Mouse (Mus musculus): ENCODE measurements around the gene Gab1. TPM values are rescaled to one million over a fixed set of nuclear protein-coding genes. Genes with fewer than 3 reads are reported as not detected.

The Gab1 gene
- polyA plus RNA-seq, 1 experiment from 2014 or later, result 26.6 TPM

- H3K4me2 ChIP-seq, result no peak overlapping the region
- whole genome bisulfite sequencing, result 59% methylated on average over 5 of the region's 5 CpGs
- no peak for ATAC-seq (ENCODE audit: extremely low read depth, insufficient number of reproducible peaks, low FRiP score, low TSS enrichment)
- H3K9me3 ChIP-seq, result no peaks in the 10 kb centered on the region
- H3K27ac ChIP-seq (replicated peaks), result peak overlapping the region; percentile 40
- H3K36me3 ChIP-seq, result no peaks in the 10 kb centered on the region
- no peaks in the 10 kb centered on the region for H3K27me3 ChIP-seq (replicated peaks)
- peak overlapping the region; percentile 40; the same call in 1 of the 2 replicates for H3K9ac ChIP-seq
- peaks cover 91% of the 10 kb centered on the region for H3K4me1 ChIP-seq
- H3K4me3 ChIP-seq, result no peak overlapping the region
Measured at GRCm38 (mm10) chr8:80824426-80824825, 55.9 kb downstream of the Gab1 start.

GRCm38 (mm10) chr8:80823250-80823649, 57.1 kb downstream of the Gab1 start:
- Histone ChIP-seq H3K9me3 (no peaks in the 10 kb centered on the region), H3K9ac (peak overlapping the region; percentile 69; the same call in 1 of the 2 replicates), H3K36me3 (no peaks in the 10 kb centered on the region), H3K4me1 (peaks cover 97% of the 10 kb centered on the region), H3K4me2 (no peak overlapping the region), H3K27ac (replicated peaks) (peak overlapping the region; percentile 8; the same call in 1 of the 2 replicates), H3K4me3 (no peak overlapping the region), H3K27me3 (replicated peaks) (no peaks in the 10 kb centered on the region)
- no peak for ATAC-seq (ENCODE audit: extremely low read depth, insufficient number of reproducible peaks, low FRiP score, low TSS enrichment)
- WGBS, result 73% methylated on average over 5 of the region's 5 CpGs

- no peak for ATAC-seq (ENCODE audit: extremely low read depth, insufficient number of reproducible peaks, low FRiP score, low TSS enrichment)
- no peaks in the 10 kb centered on the region for H3K9me3 ChIP-seq
- H3K36me3 ChIP-seq, result peaks cover 6% of the 10 kb centered on the region
- H3K9ac ChIP-seq, result peak overlapping the region; percentile 75
- H3K4me2 ChIP-seq, result peak overlapping the region; percentile 56
- peak overlapping the region; percentile 94 for H3K27ac ChIP-seq (replicated peaks)
- peaks cover 97% of the 10 kb centered on the region for H3K4me1 ChIP-seq
- WGBS, result 35% methylated on average over 12 of the region's 12 CpGs
- no peaks in the 10 kb centered on the region for H3K27me3 ChIP-seq (replicated peaks)
- no peak overlapping the region for H3K4me3 ChIP-seq
Measured at GRCm38 (mm10) chr8:80821367-80822225, 58.7 kb downstream of the Gab1 start.

- no peak for ATAC-seq (ENCODE audit: extremely low read depth, insufficient number of reproducible peaks, low FRiP score, low TSS enrichment)
- Histone ChIP-seq H3K4me1 (peaks cover 94% of the 10 kb centered on the region), H3K9ac (no peak overlapping the region), H3K27ac (replicated peaks) (peak overlapping the region; percentile 29; the same call in 1 of the 2 replicates), H3K9me3 (no peaks in the 10 kb centered on the region), H3K4me3 (no peak overlapping the region), H3K4me2 (no peak overlapping the region), H3K36me3 (peaks cover 6% of the 10 kb centered on the region), H3K27me3 (replicated peaks) (no peaks in the 10 kb centered on the region)
- 48% methylated on average over 6 of the region's 6 CpGs for WGBS
Measured at GRCm38 (mm10) chr8:80818978-80819377, 61.3 kb downstream of the Gab1 start.

GRCm38 (mm10) chr8:80817065-80817464, 63.3 kb downstream of the Gab1 start:
- Histone ChIP-seq H3K4me1 (peaks cover 94% of the 10 kb centered on the region), H3K9ac (no peak overlapping the region), H3K9me3 (no peaks in the 10 kb centered on the region), H3K27ac (replicated peaks) (peak overlapping the region; percentile 20; the same call in 1 of the 2 replicates), H3K36me3 (peaks cover 6% of the 10 kb centered on the region), H3K4me3 (no peak overlapping the region), H3K27me3 (replicated peaks) (no peaks in the 10 kb centered on the region), H3K4me2 (no peak overlapping the region)
- ATAC-seq (ENCODE audit: extremely low read depth, insufficient number of reproducible peaks, low FRiP score, low TSS enrichment), result no peak
- 75% methylated on average over 2 of the region's 2 CpGs for WGBS

GRCm38 (mm10) chr8:80815179-80815578, 65.1 kb downstream of the Gab1 start:
- peaks cover 94% of the 10 kb centered on the region for H3K4me1 ChIP-seq
- WGBS, result 56% methylated on average over 6 of the region's 6 CpGs
- no peaks in the 10 kb centered on the region for H3K27me3 ChIP-seq (replicated peaks)
- ATAC-seq (ENCODE audit: extremely low read depth, insufficient number of reproducible peaks, low FRiP score, low TSS enrichment), result no peak
- peak overlapping the region; percentile 5 for H3K9ac ChIP-seq
- peaks cover 9% of the 10 kb centered on the region for H3K36me3 ChIP-seq
- no peaks in the 10 kb centered on the region for H3K9me3 ChIP-seq
- 0 out of 2 replicates have a peak overlapping the region, but pooled peaks have one; percentile 40 for H3K4me2 ChIP-seq
- H3K27ac ChIP-seq (replicated peaks), result peak overlapping the region; percentile 97
- H3K4me3 ChIP-seq, result no peak overlapping the region

- Histone ChIP-seq H3K27ac (replicated peaks) (peak overlapping the region; percentile 97), H3K9me3 (no peaks in the 10 kb centered on the region), H3K4me1 (peaks cover 88% of the 10 kb centered on the region), H3K36me3 (peaks cover 9% of the 10 kb centered on the region), H3K27me3 (replicated peaks) (no peaks in the 10 kb centered on the region), H3K4me2 (peak overlapping the region; percentile 40), H3K9ac (peak overlapping the region; percentile 5), H3K4me3 (no peak overlapping the region)
- WGBS, result 26% methylated on average over 13 of the region's 13 CpGs
- peak; percentile 51 for ATAC-seq (ENCODE audit: extremely low read depth, insufficient number of reproducible peaks, low FRiP score, low TSS enrichment)
Measured at GRCm38 (mm10) chr8:80814087-80814791, 66.1 kb downstream of the Gab1 start.

- Histone ChIP-seq H3K4me2 (peak overlapping the region; percentile 40; the same call in 1 of the 2 replicates), H3K27me3 (replicated peaks) (no peaks in the 10 kb centered on the region), H3K9ac (0 out of 2 replicates have a peak overlapping the region, but pooled peaks have one; percentile 5), H3K27ac (replicated peaks) (peak overlapping the region; percentile 97), H3K4me3 (no peak overlapping the region), H3K4me1 (peaks cover 88% of the 10 kb centered on the region), H3K36me3 (peaks cover 9% of the 10 kb centered on the region), H3K9me3 (no peaks in the 10 kb centered on the region)
- 64% methylated on average over 5 of the region's 5 CpGs for WGBS
- no peak for ATAC-seq (ENCODE audit: extremely low read depth, insufficient number of reproducible peaks, low FRiP score, low TSS enrichment)
Measured at GRCm38 (mm10) chr8:80813439-80813838, 66.9 kb downstream of the Gab1 start.

GRCm38 (mm10) chr8:80811591-80811991, 68.7 kb downstream of the Gab1 start:
- Histone ChIP-seq H3K27me3 (replicated peaks) (no peaks in the 10 kb centered on the region), H3K9me3 (no peaks in the 10 kb centered on the region), H3K4me1 (peaks cover 86% of the 10 kb centered on the region), H3K4me3 (peak overlapping the region; percentile 17; the same call in 1 of the 2 replicates), H3K27ac (replicated peaks) (peak overlapping the region; percentile 97), H3K9ac (peak overlapping the region; percentile 75), H3K4me2 (peak overlapping the region; percentile 61), H3K36me3 (peaks cover 3% of the 10 kb centered on the region; the same call in 1 of the 2 replicates)
- ATAC-seq (ENCODE audit: extremely low read depth, insufficient number of reproducible peaks, low FRiP score, low TSS enrichment), result peak; percentile 49; the same call in 1 of the 2 replicates
- 14% methylated on average over 4 of the region's 4 CpGs for WGBS

GRCm38 (mm10) chr8:80810916-80811315, 69.4 kb downstream of the Gab1 start:
- WGBS, result 40% methylated on average over 4 of the region's 4 CpGs
- Histone ChIP-seq H3K9ac (peak overlapping the region; percentile 75), H3K36me3 (peaks cover 3% of the 10 kb centered on the region; the same call in 1 of the 2 replicates), H3K4me1 (peaks cover 88% of the 10 kb centered on the region), H3K4me3 (no peak overlapping the region), H3K4me2 (peak overlapping the region; percentile 61), H3K9me3 (no peaks in the 10 kb centered on the region), H3K27me3 (replicated peaks) (no peaks in the 10 kb centered on the region), H3K27ac (replicated peaks) (peak overlapping the region; percentile 97)
- no peak for ATAC-seq (ENCODE audit: extremely low read depth, insufficient number of reproducible peaks, low FRiP score, low TSS enrichment)

GRCm38 (mm10) chr8:80810442-80810841, 69.9 kb downstream of the Gab1 start:
- H3K9me3 ChIP-seq, result no peaks in the 10 kb centered on the region
- H3K4me3 ChIP-seq, result no peak overlapping the region
- no peaks in the 10 kb centered on the region for H3K27me3 ChIP-seq (replicated peaks)
- peaks cover 3% of the 10 kb centered on the region; the same call in 1 of the 2 replicates for H3K36me3 ChIP-seq
- no peak overlapping the region for H3K9ac ChIP-seq
- H3K4me1 ChIP-seq, result peaks cover 90% of the 10 kb centered on the region
- WGBS, result 89% methylated on average over 5 of the region's 5 CpGs
- H3K27ac ChIP-seq (replicated peaks), result peak overlapping the region; percentile 97
- ATAC-seq (ENCODE audit: extremely low read depth, insufficient number of reproducible peaks, low FRiP score, low TSS enrichment), result no peak
- no peak overlapping the region; the same call in 1 of the 2 replicates for H3K4me2 ChIP-seq

Measured in heart, embryonic 13.5 days (tissue).